Mouse (Mus musculus): Measurements from ENCODE around the gene Hnrnpdl.

GRCm38 (mm10) chr5:100059326-100059725 is 19.9 kb upstream of the Hnrnpdl start:
- TF ChIP-seq CTCF (IDR thresholded peaks at IDR 0.05; ENCODE audit: low read depth, low read length) (no peak), POLR2A (IDR thresholded peaks at IDR 0.05; ENCODE audit: borderline replicate concordance, low read depth, low read length) (no peak)
